Mouse (Mus musculus): ENCODE results near the gene Aig1. TPM values are rescaled to one million over a fixed set of nuclear protein-coding genes. Genes with fewer than 3 reads are reported as not detected.

Gene Aig1
- polyA plus RNA-seq, 1 experiment from 2014 or later, result 15.6 TPM

GRCm38 (mm10) chr10:13776014-13776413 is 92.8 kb downstream of the Aig1 start:
- WGBS (ENCODE audit: missing documents), result 88% methylated on average over 3 of the region's 3 CpGs
- Histone ChIP-seq H3K27ac (no peak overlapping the region), H3K36me3 (ENCODE audit: inconsistent target) (no peaks in the 10 kb centered on the region), H3K4me3 (ENCODE audit: inconsistent target) (no peak overlapping the region), H3K79me2 (ENCODE audit: inconsistent target) (no peaks in the 10 kb centered on the region)

GRCm38 (mm10) chr10:13775411-13775810 is 93.4 kb downstream of the Aig1 start:
- H3K27ac ChIP-seq, result no peak overlapping the region
- 95% methylated on average over 2 of the region's 2 CpGs for WGBS (ENCODE audit: missing documents)
- no peaks in the 10 kb centered on the region for H3K36me3 ChIP-seq (ENCODE audit: inconsistent target)
- no peak overlapping the region for H3K4me3 ChIP-seq (ENCODE audit: inconsistent target)
- H3K79me2 ChIP-seq (ENCODE audit: inconsistent target), result no peaks in the 10 kb centered on the region

- Histone ChIP-seq H3K4me3 (ENCODE audit: inconsistent target) (no peak overlapping the region), H3K79me2 (ENCODE audit: inconsistent target) (no peaks in the 10 kb centered on the region), H3K27ac (no peak overlapping the region), H3K36me3 (ENCODE audit: inconsistent target) (no peaks in the 10 kb centered on the region)
- WGBS (ENCODE audit: missing documents), result 89% methylated on average over 3 of the region's 3 CpGs
These were observed 93.9 kb downstream of the Aig1 start for GRCm38 (mm10) chr10:13774910-13775309.

- H3K4me3 ChIP-seq (ENCODE audit: inconsistent target), result no peak overlapping the region
- H3K36me3 ChIP-seq (ENCODE audit: inconsistent target), result no peaks in the 10 kb centered on the region
- 73% methylated on average over 1 of the region's 1 CpGs for WGBS (ENCODE audit: missing documents)
- H3K79me2 ChIP-seq (ENCODE audit: inconsistent target), result no peaks in the 10 kb centered on the region
- H3K27ac ChIP-seq, result no peak overlapping the region
These were observed 98.1 kb downstream of the Aig1 start for GRCm38 (mm10) chr10:13770720-13771119.

DNA sequence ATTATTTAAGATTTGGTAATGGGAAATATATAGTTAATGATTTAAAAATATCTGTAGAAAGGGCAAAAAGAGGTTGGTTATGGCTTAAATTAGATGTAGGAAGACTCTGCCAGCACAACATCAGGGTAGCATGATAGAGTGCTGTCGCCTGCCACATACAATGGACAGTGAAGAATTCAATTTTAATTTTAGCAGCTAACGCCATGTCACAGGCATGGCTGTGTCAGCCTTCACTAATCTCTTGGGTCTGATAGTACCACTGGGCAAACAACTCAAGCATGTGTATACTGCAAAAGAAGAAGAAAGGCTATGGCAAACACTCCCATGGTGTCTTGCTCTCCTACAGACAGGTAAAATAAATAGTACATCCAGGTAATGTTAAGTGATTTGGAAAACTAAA is 99.0 kb downstream of the Aig1 start:
- Histone ChIP-seq H3K79me2 (ENCODE audit: inconsistent target) (no peaks in the 10 kb centered on the region), H3K4me3 (ENCODE audit: inconsistent target) (no peak overlapping the region), H3K36me3 (ENCODE audit: inconsistent target) (no peaks in the 10 kb centered on the region), H3K27ac (no peak overlapping the region)
- 86% methylated on average over 2 of the region's 2 CpGs for WGBS (ENCODE audit: missing documents)

DNA sequence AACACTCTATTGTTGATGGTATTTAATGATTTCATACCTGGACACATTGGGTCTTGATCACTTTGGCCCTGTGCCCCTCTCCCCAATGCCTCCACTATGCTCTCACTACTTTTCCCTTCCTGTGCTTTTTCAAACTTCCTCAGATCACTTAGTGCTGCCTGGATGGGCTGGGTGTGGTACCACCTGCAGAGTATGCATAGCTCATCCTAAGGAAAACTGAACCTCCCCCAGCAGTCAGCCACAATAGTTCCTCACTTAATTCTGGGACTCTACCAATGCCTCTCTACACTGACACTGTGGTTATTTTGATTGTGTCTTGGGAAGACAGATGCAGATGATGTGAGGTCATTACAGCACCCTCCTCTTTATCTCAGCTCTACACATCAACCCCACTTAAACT is 99.9 kb downstream of the Aig1 start:
- Histone ChIP-seq H3K27ac (no peak overlapping the region), H3K4me3 (ENCODE audit: inconsistent target) (no peak overlapping the region), H3K79me2 (ENCODE audit: inconsistent target) (no peaks in the 10 kb centered on the region), H3K36me3 (ENCODE audit: inconsistent target) (no peaks in the 10 kb centered on the region)

DNA sequence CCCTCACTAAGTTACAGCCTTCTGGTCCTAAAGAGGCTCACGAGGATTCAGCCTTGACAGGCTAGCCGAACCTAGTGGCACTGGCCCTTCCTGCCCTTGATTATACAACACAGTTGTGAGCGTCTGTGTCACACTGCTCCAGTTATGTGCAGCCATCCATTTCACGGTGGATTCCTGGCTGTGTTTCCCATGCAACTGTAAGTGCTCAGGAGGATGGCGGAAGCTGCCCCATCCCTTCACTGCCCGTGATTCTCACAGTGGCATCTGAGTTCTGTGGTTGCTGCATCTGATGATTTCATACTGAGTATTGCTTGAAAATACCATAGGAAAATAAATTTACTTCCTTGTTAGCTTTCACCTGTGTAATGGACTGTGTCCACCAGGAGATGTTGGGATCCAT is 101.7 kb downstream of the Aig1 start:
- Histone ChIP-seq H3K79me2 (ENCODE audit: inconsistent target) (no peaks in the 10 kb centered on the region), H3K4me3 (ENCODE audit: inconsistent target) (no peak overlapping the region), H3K36me3 (ENCODE audit: inconsistent target) (no peaks in the 10 kb centered on the region), H3K27ac (no peak overlapping the region)
- 97% methylated on average over 6 of the region's 6 CpGs for WGBS (ENCODE audit: missing documents)

DNA sequence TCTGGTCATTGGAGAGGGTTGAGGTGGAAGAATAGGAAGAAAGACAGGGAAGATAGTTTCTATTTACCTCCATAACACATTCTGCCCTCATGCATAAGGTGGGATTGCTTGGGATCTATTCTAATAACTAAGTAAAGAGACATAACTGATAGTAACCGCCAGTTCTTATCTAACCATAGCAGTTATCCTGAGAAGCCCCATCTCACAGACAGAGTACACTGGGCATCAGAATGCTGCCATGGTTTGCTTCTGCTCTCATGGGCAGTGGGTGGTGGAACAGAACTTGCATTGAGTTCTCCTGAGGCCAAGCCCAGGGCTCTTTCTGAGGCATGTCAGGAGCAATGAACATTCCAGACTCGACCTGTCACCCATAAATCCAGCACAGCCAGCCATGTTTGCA is 105.6 kb downstream of the Aig1 start:
- 87% methylated on average over 2 of the region's 2 CpGs for WGBS (ENCODE audit: missing documents)
- Histone ChIP-seq H3K27ac (no peak overlapping the region), H3K4me3 (ENCODE audit: inconsistent target) (no peak overlapping the region), H3K79me2 (ENCODE audit: inconsistent target) (no peaks in the 10 kb centered on the region), H3K36me3 (ENCODE audit: inconsistent target) (no peaks in the 10 kb centered on the region)

DNA sequence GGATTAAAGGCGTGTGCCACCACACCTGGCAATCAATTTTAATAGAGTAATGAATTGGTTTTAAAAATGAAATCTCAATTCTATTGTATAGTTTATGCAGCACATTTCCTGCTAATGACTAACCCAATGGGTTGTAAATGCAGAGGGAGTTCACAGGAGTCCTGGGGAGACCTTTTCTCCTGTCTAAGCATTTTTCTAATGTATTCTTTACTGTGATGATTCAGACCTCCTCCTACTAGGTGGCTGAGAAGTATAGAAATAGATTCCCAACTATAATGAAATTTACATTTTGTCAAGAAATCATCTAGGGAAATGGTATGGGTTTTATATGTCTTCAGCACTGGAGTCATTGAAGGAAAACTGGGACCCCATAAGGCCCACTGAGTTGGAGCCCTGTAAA is 114.1 kb downstream of the Aig1 start:
- Histone ChIP-seq H3K79me2 (ENCODE audit: inconsistent target) (no peaks in the 10 kb centered on the region), H3K36me3 (ENCODE audit: inconsistent target) (no peaks in the 10 kb centered on the region), H3K27ac (no peak overlapping the region), H3K4me3 (ENCODE audit: inconsistent target) (no peak overlapping the region)
- 100% methylated on average over 1 of the region's 1 CpGs for WGBS (ENCODE audit: missing documents)

DNA sequence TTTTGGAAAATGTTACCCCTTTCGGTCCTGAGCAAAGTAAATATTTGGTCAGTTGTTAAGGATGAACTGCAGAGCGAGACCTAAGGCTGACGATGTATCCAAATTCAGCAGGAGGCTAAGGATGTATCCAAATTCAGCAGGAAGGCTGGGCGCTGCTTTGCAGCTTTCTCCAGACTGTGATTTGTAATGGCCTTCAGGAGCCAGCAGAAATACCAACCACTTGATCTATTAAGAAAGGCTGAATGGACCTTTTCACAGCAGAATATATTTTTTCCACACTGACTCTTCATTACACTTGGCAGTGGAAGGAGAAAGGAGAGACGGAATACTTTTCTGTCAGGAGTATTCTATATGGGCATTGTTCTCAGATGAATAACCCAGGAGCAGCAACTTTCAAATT is 115.0 kb downstream of the Aig1 start:
- 96% methylated on average over 5 of the region's 5 CpGs for WGBS (ENCODE audit: missing documents)
- H3K36me3 ChIP-seq (ENCODE audit: inconsistent target), result no peaks in the 10 kb centered on the region
- no peaks in the 10 kb centered on the region for H3K79me2 ChIP-seq (ENCODE audit: inconsistent target)
- no peak overlapping the region for H3K4me3 ChIP-seq (ENCODE audit: inconsistent target)
- H3K27ac ChIP-seq, result no peak overlapping the region

GRCm38 (mm10) chr10:13739494-13740140 is 129.2 kb downstream of the Aig1 start:
- WGBS (ENCODE audit: missing documents), result 94% methylated on average over 18 of the region's 18 CpGs
- no peak overlapping the region for H3K4me3 ChIP-seq (ENCODE audit: inconsistent target)
- H3K27ac ChIP-seq, result no peak overlapping the region
- no peaks in the 10 kb centered on the region for H3K79me2 ChIP-seq (ENCODE audit: inconsistent target)
- H3K36me3 ChIP-seq (ENCODE audit: inconsistent target), result no peaks in the 10 kb centered on the region

- WGBS (ENCODE audit: missing documents), result 89% methylated on average over 4 of the region's 4 CpGs
- Histone ChIP-seq H3K4me3 (ENCODE audit: inconsistent target) (no peak overlapping the region), H3K79me2 (ENCODE audit: inconsistent target) (no peaks in the 10 kb centered on the region), H3K36me3 (ENCODE audit: inconsistent target) (no peaks in the 10 kb centered on the region), H3K27ac (no peak overlapping the region)
These were observed 138.6 kb downstream of the Aig1 start for GRCm38 (mm10) chr10:13730039-13730748.

GRCm38 (mm10) chr10:13727676-13728075 is 141.1 kb downstream of the Aig1 start:
- Histone ChIP-seq H3K4me3 (ENCODE audit: inconsistent target) (no peak overlapping the region), H3K79me2 (ENCODE audit: inconsistent target) (no peaks in the 10 kb centered on the region), H3K27ac (no peak overlapping the region), H3K36me3 (ENCODE audit: inconsistent target) (no peaks in the 10 kb centered on the region)
- WGBS (ENCODE audit: missing documents), result 94% methylated on average over 6 of the region's 6 CpGs

DNA sequence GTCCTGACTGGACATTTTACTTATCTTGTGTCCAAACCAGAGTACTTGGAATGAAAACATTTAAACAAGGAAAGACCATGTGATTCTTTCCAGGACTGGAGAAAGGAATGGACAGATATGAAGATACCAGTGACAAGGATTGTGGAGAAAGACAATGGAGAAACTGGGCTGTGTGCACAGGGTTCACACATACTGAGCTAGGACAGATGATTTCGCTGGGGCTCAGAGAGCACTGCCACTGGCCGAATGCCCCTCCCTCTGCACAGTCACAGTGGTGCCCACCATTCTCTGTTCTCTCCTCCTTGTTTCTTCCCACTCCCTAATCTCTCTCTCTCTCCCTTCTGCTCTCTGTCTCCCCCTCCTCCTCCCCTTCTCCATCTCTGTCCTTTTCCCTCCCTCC is 142.6 kb downstream of the Aig1 start:
- 100% methylated on average over 2 of the region's 2 CpGs for WGBS (ENCODE audit: missing documents)
- no peaks in the 10 kb centered on the region for H3K36me3 ChIP-seq (ENCODE audit: inconsistent target)

GRCm38 (mm10) chr10:13725276-13725675 is 143.5 kb downstream of the Aig1 start:
- 95% methylated on average over 3 of the region's 3 CpGs for WGBS (ENCODE audit: missing documents)
- Histone ChIP-seq H3K27ac (no peak overlapping the region), H3K79me2 (ENCODE audit: inconsistent target) (no peaks in the 10 kb centered on the region)

More for the DNA sequence above, 142.6 kb downstream of the Aig1 start:
- Histone ChIP-seq H3K27ac (no peak overlapping the region), H3K4me3 (ENCODE audit: inconsistent target) (no peak overlapping the region), H3K79me2 (ENCODE audit: inconsistent target) (no peaks in the 10 kb centered on the region)

GRCm38 (mm10) chr10:13716132-13716531 is 152.6 kb downstream of the Aig1 start:
- 87% methylated on average over 2 of the region's 2 CpGs for WGBS (ENCODE audit: missing documents)
- no peak overlapping the region for H3K27ac ChIP-seq
- H3K4me3 ChIP-seq (ENCODE audit: inconsistent target), result no peak overlapping the region
- no peaks in the 10 kb centered on the region for H3K36me3 ChIP-seq (ENCODE audit: inconsistent target)
- H3K79me2 ChIP-seq (ENCODE audit: inconsistent target), result no peaks in the 10 kb centered on the region

More at GRCm38 (mm10) chr10:13725276-13725675, 143.5 kb downstream of the Aig1 start:
- Histone ChIP-seq H3K36me3 (ENCODE audit: inconsistent target) (no peaks in the 10 kb centered on the region), H3K4me3 (ENCODE audit: inconsistent target) (no peak overlapping the region)
